Mouse (Mus musculus): ENCODE results near the gene Zfp316. TPM values are rescaled to one million over a fixed set of nuclear protein-coding genes. Genes with fewer than 3 reads are reported as not detected.
A peak's percentile ranks its signal among the peaks of the same experiment; 100 is the strongest.

Gene Zfp316
- total RNA-seq, 2 experiments from 2014 or later, result 24.0 to 24.3 TPM

- H3K27ac ChIP-seq, result peak overlapping the region; percentile 53; the same call in 1 of the 2 replicates
- no peak overlapping the region for H3K4me3 ChIP-seq
- DNase-seq (ENCODE audit: low spot score in 2 of 2), result no peak
- no peak for TF ChIP-seq CTCF (conservative IDR thresholded peaks at IDR 0.05)
Measured at GRCm38 (mm10) chr5:143272108-143272507, 2.3 kb upstream of the Zfp316 start.

GRCm38 (mm10) chr5:143271642-143272041 lies 1.8 kb upstream of the Zfp316 start:
- peak overlapping the region; percentile 96; the same call in 1 of the 2 replicates for H3K27ac ChIP-seq
- H3K4me3 ChIP-seq, result no peak overlapping the region
- no peak for TF ChIP-seq CTCF (conservative IDR thresholded peaks at IDR 0.05)
- peak in 1 of 2 experiments; percentile 48 for DNase-seq (ENCODE audit: low spot score in 2 of 2)

GRCm38 (mm10) chr5:143270151-143270519 lies 313 bp upstream of the Zfp316 start:
- peak overlapping the region; percentile 96 for H3K27ac ChIP-seq
- no peak for DNase-seq (ENCODE audit: low spot score in 2 of 2)
- no peak for TF ChIP-seq CTCF (conservative IDR thresholded peaks at IDR 0.05)
- peak overlapping the region; percentile 87 for H3K4me3 ChIP-seq

DNA sequence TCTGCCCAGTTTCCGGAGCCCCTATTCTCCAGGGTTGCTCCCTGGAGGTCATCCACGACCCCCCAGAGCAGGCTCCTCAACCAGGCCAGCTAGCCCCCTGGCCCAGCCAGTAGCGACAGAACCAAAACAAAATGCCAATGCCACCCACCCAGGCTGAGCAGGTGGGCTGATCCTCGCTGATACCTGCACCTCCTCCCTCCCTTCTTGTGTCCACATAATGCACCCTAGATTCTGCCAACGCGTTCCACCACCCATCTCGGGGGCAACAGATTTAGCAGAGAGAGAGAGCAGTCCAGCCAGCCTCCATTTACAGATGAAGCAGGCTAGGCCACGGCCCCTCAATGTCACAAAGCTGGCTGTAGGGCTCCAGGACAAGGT lies 848 bp downstream of the Zfp316 start:
- no peak for DNase-seq (ENCODE audit: low spot score in 2 of 2)
- H3K4me3 ChIP-seq, result peak overlapping the region; percentile 87
- no peak for TF ChIP-seq CTCF (conservative IDR thresholded peaks at IDR 0.05)
- H3K27ac ChIP-seq, result peak overlapping the region; percentile 96

DNA sequence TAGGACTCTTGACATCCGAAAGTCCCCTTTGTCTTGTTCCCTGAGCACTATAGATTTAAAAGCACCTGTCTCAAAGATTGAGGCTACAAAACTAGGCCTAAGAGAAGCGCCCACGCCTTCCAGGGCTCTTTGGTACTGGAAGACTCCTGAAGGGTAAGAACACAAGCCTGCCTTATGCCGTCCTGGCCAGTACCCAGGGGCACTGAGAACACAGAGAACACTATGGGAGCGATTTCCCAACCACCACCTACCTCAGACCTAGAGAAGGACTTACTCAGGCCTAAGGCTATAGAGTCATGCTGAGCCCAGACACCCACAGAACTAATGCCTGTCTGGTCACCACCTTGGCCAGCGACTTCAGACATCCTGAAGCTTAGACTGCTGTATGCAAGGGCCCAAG lies 3.0 kb downstream of the Zfp316 start:
- no peak for TF ChIP-seq CTCF (conservative IDR thresholded peaks at IDR 0.05)
- no peak overlapping the region for H3K27ac ChIP-seq

DNA sequence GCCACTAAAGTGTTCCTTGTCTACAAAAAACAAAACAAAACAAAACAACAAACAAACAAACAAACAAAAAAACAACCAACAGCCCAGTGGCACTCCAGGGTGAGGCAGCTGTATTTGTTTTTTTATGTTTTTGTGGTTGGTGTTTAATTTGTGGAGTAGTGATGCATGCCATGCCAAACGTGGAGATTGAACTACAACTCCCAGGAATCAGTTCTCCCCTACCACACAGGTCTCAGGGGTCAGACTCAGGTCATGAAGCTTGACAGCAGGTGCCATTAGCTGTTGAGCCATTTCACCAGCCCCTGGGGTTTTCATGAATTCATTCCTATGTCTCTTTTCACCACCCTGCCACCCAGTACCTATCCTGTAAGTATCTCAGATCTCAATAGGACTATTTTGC lies 4.4 kb downstream of the Zfp316 start:
- DNase-seq (ENCODE audit: low spot score in 2 of 2), result no peak
- H3K4me3 ChIP-seq, result no peak overlapping the region
- peak overlapping the region; percentile 33; the same call in 1 of the 2 replicates for H3K27ac ChIP-seq
- no peak for TF ChIP-seq CTCF (conservative IDR thresholded peaks at IDR 0.05)

More for the DNA sequence above, 3.0 kb downstream of the Zfp316 start:
- no peak for DNase-seq (ENCODE audit: low spot score in 2 of 2)
- H3K4me3 ChIP-seq, result no peak overlapping the region

- H3K27ac ChIP-seq, result peak overlapping the region; percentile 33; the same call in 1 of the 2 replicates
- no peak overlapping the region for H3K4me3 ChIP-seq
- DNase-seq (ENCODE audit: low spot score in 2 of 2), result no peak
- TF ChIP-seq CTCF (conservative IDR thresholded peaks at IDR 0.05), result no peak
Measured at GRCm38 (mm10) chr5:143264689-143265088, 5.1 kb downstream of the Zfp316 start.

- H3K4me3 ChIP-seq, result no peak overlapping the region
- H3K27ac ChIP-seq, result no peak overlapping the region
- TF ChIP-seq CTCF (conservative IDR thresholded peaks at IDR 0.05), result no peak
- no peak for DNase-seq (ENCODE audit: low spot score in 2 of 2)
Measured at GRCm38 (mm10) chr5:143261636-143262035, 8.2 kb downstream of the Zfp316 start.

- TF ChIP-seq CTCF (conservative IDR thresholded peaks at IDR 0.05), result no peak
- no peak overlapping the region for H3K27ac ChIP-seq
- DNase-seq (ENCODE audit: low spot score in 2 of 2), result no peak
- no peak overlapping the region for H3K4me3 ChIP-seq
Measured at GRCm38 (mm10) chr5:143255802-143256201, 14.0 kb downstream of the Zfp316 start.

GRCm38 (mm10) chr5:143255131-143255519 lies 14.7 kb downstream of the Zfp316 start:
- no peak overlapping the region for H3K4me3 ChIP-seq

DNA sequence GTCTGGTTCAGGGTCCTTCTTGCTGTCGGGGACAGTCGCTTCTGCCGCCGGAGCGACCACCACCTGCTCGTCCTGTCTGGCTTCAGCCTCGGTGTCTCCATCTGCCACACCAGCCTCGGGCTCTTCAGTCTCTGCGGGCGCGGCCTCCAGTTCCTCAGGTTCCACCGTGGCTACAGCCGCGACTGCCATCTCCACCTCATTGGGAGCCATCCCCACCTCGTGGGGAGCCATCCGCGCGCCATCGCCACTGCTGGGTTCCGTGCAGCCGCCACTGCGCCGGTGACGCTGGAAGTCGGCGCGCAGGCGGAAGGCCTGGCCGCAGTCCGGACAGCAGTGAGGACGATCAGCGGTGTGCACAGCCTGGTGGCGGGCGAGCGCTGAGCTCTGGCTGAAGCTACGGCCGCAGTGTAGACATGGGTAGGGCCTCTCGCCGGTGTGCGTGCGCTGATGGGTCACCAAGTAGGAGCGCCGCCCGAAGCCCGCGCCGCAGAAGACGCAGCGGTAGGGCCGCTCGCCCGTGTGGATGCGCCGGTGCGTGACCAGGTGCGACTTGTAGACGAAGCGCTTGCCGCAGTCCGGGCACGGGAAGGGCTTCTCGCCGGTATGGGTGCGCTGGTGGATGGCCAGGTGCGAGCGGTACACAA lies 15.2 kb downstream of the Zfp316 start:
- H3K4me3 ChIP-seq, result no peak overlapping the region
- no peak for DNase-seq (ENCODE audit: low spot score in 2 of 2)
- no peak for TF ChIP-seq CTCF (conservative IDR thresholded peaks at IDR 0.05)
- no peak overlapping the region for H3K27ac ChIP-seq

More at GRCm38 (mm10) chr5:143255131-143255519, 14.7 kb downstream of the Zfp316 start:
- no peak for DNase-seq (ENCODE audit: low spot score in 2 of 2)
- TF ChIP-seq CTCF (conservative IDR thresholded peaks at IDR 0.05), result no peak
- no peak overlapping the region for H3K27ac ChIP-seq

DNA sequence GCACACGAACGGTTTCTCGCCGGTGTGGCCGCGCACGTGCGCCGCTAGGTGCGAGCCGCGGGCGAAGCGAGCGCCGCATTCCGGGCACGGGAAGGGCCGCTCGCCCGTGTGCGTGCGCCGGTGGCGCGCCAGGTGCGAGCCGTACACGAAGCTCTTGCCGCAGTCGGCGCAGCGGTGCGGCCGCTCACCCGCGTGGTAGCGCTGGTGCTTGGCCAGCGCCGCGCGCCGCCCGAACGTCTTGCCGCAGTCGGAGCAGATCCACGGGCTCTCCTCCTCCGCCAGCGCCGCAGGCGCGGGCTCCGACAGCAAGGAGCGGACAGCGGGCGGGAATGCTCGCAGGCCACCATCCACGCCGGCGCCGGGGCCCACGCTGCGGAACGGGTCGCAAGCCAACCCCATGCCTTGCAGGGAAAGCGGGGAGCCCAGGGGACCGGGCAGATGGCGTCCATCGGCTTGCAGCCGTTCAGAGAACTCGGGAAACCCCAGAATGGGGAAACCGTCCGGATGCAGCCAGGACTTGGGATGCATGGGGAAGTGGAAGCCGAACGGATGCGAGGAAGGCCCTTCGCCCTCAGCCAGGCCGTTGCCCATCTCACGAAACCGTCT lies 15.8 kb downstream of the Zfp316 start:
- DNase-seq (ENCODE audit: low spot score in 2 of 2), result peak in 1 of 2 experiments; percentile 31
- no peak for TF ChIP-seq CTCF (conservative IDR thresholded peaks at IDR 0.05)
- Histone ChIP-seq H3K27ac (no peak overlapping the region), H3K4me3 (no peak overlapping the region)

DNA sequence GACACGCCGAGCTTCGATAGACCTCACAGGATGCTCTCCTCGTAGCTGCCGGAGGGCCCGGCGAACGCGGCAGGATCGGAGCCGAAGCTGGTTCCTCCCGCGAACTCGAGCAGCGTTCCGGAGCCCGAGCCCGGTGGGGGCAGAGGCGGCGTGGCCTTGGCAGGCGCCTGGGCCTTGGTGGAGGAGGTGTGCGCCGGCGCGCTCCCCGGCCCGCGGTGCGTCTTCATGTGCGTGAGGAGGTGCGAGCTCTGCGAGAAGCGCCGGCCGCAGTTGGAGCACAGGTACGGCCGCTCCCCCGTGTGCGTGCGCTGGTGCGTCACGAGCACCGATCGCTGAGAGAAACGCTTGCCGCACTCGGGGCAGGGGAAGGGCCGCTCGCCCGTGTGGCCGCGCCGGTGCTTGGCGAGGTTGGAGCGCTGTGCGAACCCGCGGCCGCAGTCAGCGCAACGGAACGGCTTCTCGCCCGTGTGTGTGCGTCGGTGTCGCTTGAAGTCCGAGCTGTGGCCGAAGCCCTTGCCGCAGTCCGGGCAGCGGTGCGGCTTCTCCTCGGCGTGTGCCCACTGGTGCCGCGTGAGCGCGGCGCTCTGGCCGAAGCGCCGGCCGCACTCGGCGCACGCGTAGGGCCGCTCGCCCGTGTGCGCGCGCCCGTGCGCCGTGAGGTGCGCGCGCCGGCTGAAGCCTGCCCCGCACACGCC lies 16.5 kb downstream of the Zfp316 start:
- TF ChIP-seq CTCF (conservative IDR thresholded peaks at IDR 0.05), result no peak

More for the DNA sequence above, 16.5 kb downstream of the Zfp316 start:
- DNase-seq (ENCODE audit: low spot score in 2 of 2), result no peak
- H3K27ac ChIP-seq, result no peak overlapping the region
- H3K4me3 ChIP-seq, result peak overlapping the region; percentile 22; the same call in 1 of the 2 replicates

Measured in layer of hippocampus, adult 2 months (tissue).